Mouse (Mus musculus) neutrophil, adult 5-6 weeks (primary cell): ENCODE measurements around the gene Theg. TPM values are rescaled to one million over a fixed set of nuclear protein-coding genes. Genes with fewer than 3 reads are reported as not detected.

Experiments used
- ATAC-seq: fragments of 151-379, 151-347 bp; 2 replicates; pipeline ENCODE4 v1.8.0; 2017; ENCODE audit warnings: mild to moderate bottlenecking, moderate TSS enrichment; ENCODE audit not compliant: insufficient number of reproducible peaks, poor library complexity, low FRiP score, severe bottlenecking; ENCODE audit errors: extremely low read depth
- total RNA-seq: library from RNA; stranded (forward); fragments of 200-1000 nt; gene quantifications from 2 replicates; pipeline ENCODE4 v1.2.3, GENCODE M21; 2017

Gene Theg
- total RNA-seq, 1 experiment from 2014 or later = not detected

GRCm38 (mm10) chr10:79573611-79574010 lies 13.5 kb downstream of the Theg start:
- ATAC-seq = no peak

GRCm38 (mm10) chr10:79571314-79571713 lies 15.8 kb downstream of the Theg start:
- ATAC-seq = no peak

- ATAC-seq = no peak
Measured at GRCm38 (mm10) chr10:79569921-79570320, 17.2 kb downstream of the Theg start.

- no peak for ATAC-seq
Measured at GRCm38 (mm10) chr10:79559716-79560115, 27.4 kb downstream of the Theg start.

- ATAC-seq = no peak
Measured at GRCm38 (mm10) chr10:79557496-79557895, 29.6 kb downstream of the Theg start.

- ATAC-seq = no peak
Measured at GRCm38 (mm10) chr10:79556951-79557350, 30.2 kb downstream of the Theg start.

- ATAC-seq = no peak
Measured at GRCm38 (mm10) chr10:79555238-79555724, 31.9 kb downstream of the Theg start.

- ATAC-seq = peak; percentile 42
Measured at GRCm38 (mm10) chr10:79554330-79555237, 32.5 kb downstream of the Theg start, which contains the start of gene Mier2. Mier2 (minus strand) TSS chr10:79555199.

GRCm38 (mm10) chr10:79553691-79554090 lies 33.4 kb downstream of the Theg start:
- ATAC-seq = no peak

GRCm38 (mm10) chr10:79553176-79553575 lies 34.0 kb downstream of the Theg start:
- no peak for ATAC-seq

GRCm38 (mm10) chr10:79552531-79552930 lies 34.6 kb downstream of the Theg start:
- ATAC-seq = no peak

GRCm38 (mm10) chr10:79550366-79550765 lies 36.8 kb downstream of the Theg start:
- ATAC-seq = no peak

- no peak for ATAC-seq
Measured at GRCm38 (mm10) chr10:79548971-79549723, 38.0 kb downstream of the Theg start.

GRCm38 (mm10) chr10:79548546-79548945 lies 38.6 kb downstream of the Theg start:
- ATAC-seq = no peak

GRCm38 (mm10) chr10:79547148-79547675 lies 39.9 kb downstream of the Theg start:
- ATAC-seq = no peak

GRCm38 (mm10) chr10:79546483-79546882 lies 40.6 kb downstream of the Theg start:
- ATAC-seq = no peak

GRCm38 (mm10) chr10:79545891-79546290 lies 41.2 kb downstream of the Theg start:
- no peak for ATAC-seq

- no peak for ATAC-seq
Measured at GRCm38 (mm10) chr10:79544631-79545030, 42.5 kb downstream of the Theg start.

GRCm38 (mm10) chr10:79543884-79544597 lies 43.1 kb downstream of the Theg start:
- ATAC-seq = no peak
